Mouse (Mus musculus) heart, postnatal 0 days (tissue): ENCODE measurements around the gene St5.

Experiments
- CTCF ChIP-seq: IDR thresholded peaks from 2 replicates; pipeline ENCODE4 v1.5.1; 2016; ENCODE audit warnings: antibody characterized with exemption, control low read depth, low read depth
- EP300 ChIP-seq: IDR thresholded peaks from 2 replicates; pipeline ENCODE4 v1.6.1; 2016; ENCODE audit warnings: antibody characterized with exemption, low read depth

DNA sequence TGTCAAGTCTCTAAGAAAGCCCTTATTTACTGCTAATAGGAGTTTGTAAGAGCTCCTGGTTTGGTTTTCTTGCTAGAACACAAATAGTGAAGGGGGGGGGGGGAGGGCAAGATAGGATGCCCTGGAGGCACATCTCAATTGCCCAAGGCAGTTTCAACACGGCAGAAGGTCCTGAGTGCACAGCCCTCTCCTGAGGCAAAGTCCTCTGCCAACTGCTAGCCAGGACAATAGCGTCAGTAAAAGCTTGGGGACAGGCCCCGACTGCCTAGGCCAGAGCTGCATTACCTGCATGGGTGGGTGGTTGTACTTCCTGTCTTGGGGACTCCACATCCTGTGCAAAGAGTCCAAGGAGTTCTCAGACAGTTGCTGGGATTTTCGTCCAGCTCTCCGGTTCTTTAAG is 158.6 kb downstream of the St5 start:
- TF ChIP-seq CTCF (no peak), EP300 (no peak)
